Mouse (Mus musculus): ENCODE measurements around the gene Cul3. TPM values are rescaled to one million over a fixed set of nuclear protein-coding genes. Genes with fewer than 3 reads are reported as not detected.

The Cul3 gene
- polyA plus RNA-seq (2014; fragmentation: Nextera tagmentation; extraction: Ambion mirVana): 46.4 and 48.3 TPM in 2 replicates

DNA sequence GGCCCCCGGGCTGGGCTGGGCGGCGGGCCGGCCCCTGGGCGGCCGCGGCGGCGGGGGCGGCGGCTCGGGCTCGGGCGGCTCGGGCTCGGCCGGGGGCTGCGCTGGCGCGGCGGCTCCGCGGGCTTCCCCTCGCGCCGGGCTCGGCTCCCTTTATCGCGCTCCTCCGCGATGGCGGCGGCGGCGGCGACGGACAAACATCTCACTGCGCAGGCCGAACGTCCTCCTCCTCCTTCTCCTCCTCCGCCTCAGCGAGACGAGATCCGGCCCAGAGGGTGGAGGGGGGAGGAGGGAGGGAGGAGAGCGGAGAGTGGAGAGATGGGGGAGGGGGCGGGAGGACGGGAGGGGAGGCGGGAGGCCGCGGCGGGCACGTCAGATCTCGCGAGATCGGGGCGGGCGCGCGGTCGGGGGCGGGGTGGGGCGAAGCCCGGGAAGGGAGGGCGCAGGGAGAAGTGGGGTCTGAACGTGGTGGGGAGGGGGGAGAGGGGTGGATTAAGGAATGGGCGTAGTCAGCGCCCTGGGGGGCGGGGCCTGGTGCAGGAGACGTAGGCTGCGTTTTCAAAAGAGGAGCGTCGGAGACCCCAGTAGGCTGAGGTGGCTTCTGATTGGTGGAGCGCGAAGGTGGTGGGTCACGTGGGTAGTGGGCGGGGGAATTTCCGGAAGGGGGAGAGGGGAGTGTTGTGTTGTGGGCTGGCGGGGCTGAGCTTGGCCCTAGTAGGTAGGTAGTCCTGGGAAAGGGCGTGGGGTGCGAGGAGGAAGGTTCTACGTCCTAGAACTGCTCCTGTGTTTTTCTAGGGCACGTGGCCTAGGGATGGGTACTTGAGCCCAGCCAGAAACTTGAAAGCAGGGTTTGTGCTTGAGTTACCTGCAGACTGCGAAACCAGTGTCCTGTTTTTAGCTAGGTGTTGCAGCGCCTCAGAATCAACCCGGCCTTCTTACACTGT lies at the start of gene Cul3:
TSS of gene Cul3 (minus strand) at position 45 of the 941 bp plus-strand sequence.
- 2% methylated on average over 49 of the region's 85 CpGs for WGBS
- Histone ChIP-seq H3K9me3 (ENCODE audit: control insufficient read depth, low read length) (no peaks in the 10 kb centered on the region), H3K4me3 (ENCODE audit: control insufficient read depth in 1 of 2, insufficient read depth in 1 of 2, low read depth in 1 of 2, low read length in 2 of 2) (peak within 1 kb of the TSS; percentile 85 to 90), H3K4me1 (ENCODE audit: control insufficient read depth in 2 of 2, insufficient read depth in 2 of 2, low read length in 2 of 2) (peaks cover 0 to 19% of the 10 kb centered on the region in 2 experiments; a peak in 2 of 4 replicates), H3K27me3 (ENCODE audit: control insufficient read depth, insufficient read depth, low read length) (no peaks in the 10 kb centered on the region), H3K36me3 (ENCODE audit: control insufficient read depth, insufficient read depth, low read length) (0 out of 2 replicates have a peak, but pooled peaks cover under 1% of the 10 kb centered on the region), H3K27ac (replicated peaks in 1 of 2; ENCODE audit: control insufficient read depth in 1 of 2, insufficient read depth in 1 of 2, low read depth in 2 of 2, low read length in 2 of 2) (peak within 1 kb of the TSS; percentile 93 to 98), H3K9ac (ENCODE audit: low read length) (peak within 1 kb of the TSS; percentile 97), H3K4me2 (ENCODE audit: low read length) (peak within 1 kb of the TSS; percentile 86)
- peak; percentile 98 for ATAC-seq (ENCODE audit: insufficient number of reproducible peaks, insufficient read depth, low FRiP score, low read depth)

- Histone ChIP-seq H3K9me3 (ENCODE audit: control insufficient read depth, low read length) (no peaks in the 10 kb centered on the region), H3K27me3 (ENCODE audit: control insufficient read depth, insufficient read depth, low read length) (no peaks in the 10 kb centered on the region), H3K4me3 (ENCODE audit: control insufficient read depth in 1 of 2, insufficient read depth in 1 of 2, low read depth in 1 of 2, low read length in 2 of 2) (no peak overlapping the region), H3K36me3 (ENCODE audit: control insufficient read depth, insufficient read depth, low read length) (no peaks in the 10 kb centered on the region), H3K9ac (ENCODE audit: low read length) (no peak overlapping the region), H3K4me1 (ENCODE audit: control insufficient read depth in 2 of 2, insufficient read depth in 2 of 2, low read length in 2 of 2) (peaks cover 2 to 3% of the 10 kb centered on the region in 2 experiments; a peak in 2 of 4 replicates), H3K27ac (replicated peaks in 1 of 2; ENCODE audit: control insufficient read depth in 1 of 2, insufficient read depth in 1 of 2, low read depth in 2 of 2, low read length in 2 of 2) (no peak overlapping the region), H3K4me2 (ENCODE audit: low read length) (no peak overlapping the region)
- no peak for ATAC-seq (ENCODE audit: insufficient number of reproducible peaks, insufficient read depth, low FRiP score, low read depth)
- 67% methylated on average over 7 of the region's 7 CpGs for WGBS
Measured at GRCm38 (mm10) chr1:80389518-80389917, 49.2 kb upstream of the Cul3 start.

DNA sequence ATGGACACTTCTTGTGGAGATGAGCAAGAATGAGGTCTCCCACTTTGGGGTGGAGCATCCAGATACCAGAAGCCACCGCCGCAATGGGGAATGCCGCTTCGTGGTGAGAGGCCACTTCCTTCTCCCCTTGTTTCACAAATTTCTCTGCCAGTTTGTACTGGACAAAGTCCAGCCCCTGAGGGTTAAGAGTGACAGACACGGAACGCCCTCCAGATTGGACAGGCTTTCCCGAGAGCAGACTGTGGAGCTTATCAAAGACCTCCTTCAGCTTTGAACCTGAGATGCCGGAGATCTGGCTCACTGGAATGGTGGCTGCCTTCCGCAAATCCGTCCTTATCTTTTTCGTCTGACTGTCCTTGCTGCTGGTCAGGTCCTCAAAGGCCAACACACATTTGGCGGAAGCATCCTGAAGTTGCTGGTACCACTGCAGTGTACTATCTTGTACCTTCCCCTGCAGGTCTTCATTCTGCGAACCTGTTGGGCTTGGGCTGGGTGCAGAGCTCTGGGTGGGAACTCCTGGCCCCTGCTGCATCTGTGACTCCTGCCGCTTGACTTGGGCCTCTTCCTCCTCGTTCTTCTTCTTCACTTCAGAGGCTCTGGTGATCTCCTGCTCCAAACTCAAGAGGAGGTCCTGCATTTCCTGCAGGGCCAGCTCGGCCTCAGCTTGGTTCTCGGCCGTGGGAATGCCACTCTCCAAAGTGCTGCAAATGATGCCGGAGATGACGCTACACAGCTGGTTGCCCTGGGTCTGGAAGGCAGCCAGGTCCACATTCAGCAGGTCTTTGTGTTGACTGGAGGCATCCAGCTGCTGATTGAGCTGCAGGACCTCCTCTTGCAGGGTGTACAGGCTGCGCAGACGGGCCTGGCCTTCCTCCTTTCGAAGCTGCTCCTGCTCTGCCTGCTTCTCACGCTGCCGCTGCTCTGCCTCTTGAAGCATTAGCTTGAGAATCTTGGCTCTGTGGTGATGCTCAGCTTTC lies 43.6 kb upstream of the Cul3 start:
- Histone ChIP-seq H3K4me2 (ENCODE audit: low read length) (peak overlapping the region; percentile 47), H3K4me3 (ENCODE audit: control insufficient read depth in 1 of 2, insufficient read depth in 1 of 2, low read depth in 1 of 2, low read length in 2 of 2) (0 out of 4 replicates have a peak overlapping the region, but pooled peaks of 1 of the 2 experiments have one; percentile 6), H3K9ac (ENCODE audit: low read length) (no peak overlapping the region), H3K27me3 (ENCODE audit: control insufficient read depth, insufficient read depth, low read length) (no peaks in the 10 kb centered on the region), H3K27ac (replicated peaks in 1 of 2; ENCODE audit: control insufficient read depth in 1 of 2, insufficient read depth in 1 of 2, low read depth in 2 of 2, low read length in 2 of 2) (no peak overlapping the region), H3K9me3 (ENCODE audit: control insufficient read depth, low read length) (no peaks in the 10 kb centered on the region), H3K4me1 (ENCODE audit: control insufficient read depth in 2 of 2, insufficient read depth in 2 of 2, low read length in 2 of 2) (peaks cover 7 to 11% of the 10 kb centered on the region in 2 experiments; a peak in 3 of 4 replicates), H3K36me3 (ENCODE audit: control insufficient read depth, insufficient read depth, low read length) (no peaks in the 10 kb centered on the region)
- 35% methylated on average over 25 of the region's 25 CpGs for WGBS
- ATAC-seq (ENCODE audit: insufficient number of reproducible peaks, insufficient read depth, low FRiP score, low read depth): no peak; the same call in 1 of the 2 replicates

DNA sequence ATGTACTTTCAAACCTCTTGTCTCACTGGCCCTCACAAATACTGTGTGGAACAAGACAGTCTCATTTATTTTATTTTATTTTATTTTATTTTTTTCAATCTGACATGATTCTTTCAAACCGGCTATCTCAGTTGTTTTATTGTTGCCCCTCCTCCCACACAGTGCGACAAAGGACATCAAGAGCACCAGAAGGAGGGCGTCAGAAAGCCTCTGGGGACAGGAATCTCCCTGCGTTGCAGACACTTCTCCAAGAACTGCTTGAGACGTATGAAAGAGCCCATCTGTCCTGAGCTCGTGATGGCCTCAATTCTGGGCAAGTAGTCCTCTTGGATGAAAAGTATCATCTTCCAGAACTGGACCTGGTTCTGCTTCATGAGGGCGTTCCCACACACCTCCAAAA lies 42.6 kb upstream of the Cul3 start:
- Histone ChIP-seq H3K4me3 (ENCODE audit: control insufficient read depth in 1 of 2, insufficient read depth in 1 of 2, low read depth in 1 of 2, low read length in 2 of 2) (no peak overlapping the region), H3K27me3 (ENCODE audit: control insufficient read depth, insufficient read depth, low read length) (no peaks in the 10 kb centered on the region), H3K27ac (replicated peaks in 1 of 2; ENCODE audit: control insufficient read depth in 1 of 2, insufficient read depth in 1 of 2, low read depth in 2 of 2, low read length in 2 of 2) (no peak overlapping the region), H3K9me3 (ENCODE audit: control insufficient read depth, low read length) (no peaks in the 10 kb centered on the region), H3K36me3 (ENCODE audit: control insufficient read depth, insufficient read depth, low read length) (no peaks in the 10 kb centered on the region), H3K9ac (ENCODE audit: low read length) (no peak overlapping the region), H3K4me1 (ENCODE audit: control insufficient read depth in 2 of 2, insufficient read depth in 2 of 2, low read length in 2 of 2) (peaks cover 7 to 11% of the 10 kb centered on the region in 2 experiments; a peak in 3 of 4 replicates), H3K4me2 (ENCODE audit: low read length) (no peak overlapping the region)
- WGBS: 73% methylated on average over 7 of the region's 7 CpGs
- ATAC-seq (ENCODE audit: insufficient number of reproducible peaks, insufficient read depth, low FRiP score, low read depth): no peak

DNA sequence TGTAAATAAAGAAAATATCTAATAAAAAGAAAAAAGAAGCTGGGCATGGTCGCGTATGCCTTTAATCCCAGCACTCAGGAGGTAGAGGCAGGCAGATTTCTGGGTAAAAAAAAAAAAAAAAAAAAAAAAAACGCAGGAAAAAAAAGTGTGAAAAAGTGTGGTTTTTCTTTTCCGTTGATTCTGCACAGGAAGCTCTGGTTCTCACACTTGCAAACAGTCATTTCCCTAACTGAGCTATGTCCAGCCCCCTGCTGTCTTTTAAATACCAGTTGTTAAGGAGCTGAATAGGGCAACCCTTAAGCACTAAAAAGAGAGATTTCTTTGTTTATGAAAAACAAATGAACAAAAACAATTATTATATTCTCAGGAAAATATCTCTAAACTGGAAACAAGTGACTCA lies 41.0 kb upstream of the Cul3 start:
- no peaks in the 10 kb centered on the region for H3K36me3 ChIP-seq (ENCODE audit: control insufficient read depth, insufficient read depth, low read length)
- H3K9ac ChIP-seq (ENCODE audit: low read length): no peak overlapping the region
- no peak overlapping the region for H3K4me2 ChIP-seq (ENCODE audit: low read length)
- no peaks in the 10 kb centered on the region for H3K27me3 ChIP-seq (ENCODE audit: control insufficient read depth, insufficient read depth, low read length)
- peaks cover 7 to 11% of the 10 kb centered on the region in 2 experiments; a peak in 3 of 4 replicates for H3K4me1 ChIP-seq (ENCODE audit: control insufficient read depth in 2 of 2, insufficient read depth in 2 of 2, low read length in 2 of 2)
- no peak overlapping the region for H3K4me3 ChIP-seq (ENCODE audit: control insufficient read depth in 1 of 2, insufficient read depth in 1 of 2, low read depth in 1 of 2, low read length in 2 of 2)
- WGBS: 28% methylated on average over 4 of the region's 4 CpGs
- H3K27ac ChIP-seq (replicated peaks in 1 of 2; ENCODE audit: control insufficient read depth in 1 of 2, insufficient read depth in 1 of 2, low read depth in 2 of 2, low read length in 2 of 2): no peak overlapping the region
- no peaks in the 10 kb centered on the region for H3K9me3 ChIP-seq (ENCODE audit: control insufficient read depth, low read length)
- ATAC-seq (ENCODE audit: insufficient number of reproducible peaks, insufficient read depth, low FRiP score, low read depth): no peak

DNA sequence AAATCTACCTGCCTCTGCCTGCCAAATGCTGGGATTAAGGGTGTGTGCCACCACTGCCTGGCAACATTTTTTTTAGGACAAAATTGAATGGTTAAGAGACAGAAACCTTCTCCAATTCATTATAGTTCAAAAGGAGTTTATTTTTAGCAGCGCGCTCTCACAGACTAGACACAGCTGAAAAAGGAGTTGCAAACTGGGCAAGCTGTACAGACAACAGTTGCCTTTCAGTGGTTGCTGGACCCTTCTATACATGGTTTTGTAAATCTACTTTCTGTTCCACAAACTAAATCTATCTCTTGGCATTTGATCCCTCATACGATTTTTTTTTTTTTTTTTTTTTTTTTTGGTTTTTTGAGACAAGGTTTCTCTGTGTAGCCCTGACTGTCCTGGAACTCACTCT lies 31.7 kb upstream of the Cul3 start:
- Histone ChIP-seq H3K9me3 (ENCODE audit: control insufficient read depth, low read length) (no peaks in the 10 kb centered on the region), H3K4me1 (ENCODE audit: control insufficient read depth in 2 of 2, insufficient read depth in 2 of 2, low read length in 2 of 2) (no peaks in the 10 kb centered on the region), H3K27me3 (ENCODE audit: control insufficient read depth, insufficient read depth, low read length) (no peaks in the 10 kb centered on the region), H3K9ac (ENCODE audit: low read length) (no peak overlapping the region), H3K27ac (replicated peaks in 1 of 2; ENCODE audit: control insufficient read depth in 1 of 2, insufficient read depth in 1 of 2, low read depth in 2 of 2, low read length in 2 of 2) (no peak overlapping the region), H3K4me3 (ENCODE audit: control insufficient read depth in 1 of 2, insufficient read depth in 1 of 2, low read depth in 1 of 2, low read length in 2 of 2) (no peak overlapping the region), H3K4me2 (ENCODE audit: low read length) (no peak overlapping the region), H3K36me3 (ENCODE audit: control insufficient read depth, insufficient read depth, low read length) (no peaks in the 10 kb centered on the region)
- ATAC-seq (ENCODE audit: insufficient number of reproducible peaks, insufficient read depth, low FRiP score, low read depth): no peak
- 73% methylated on average over 3 of the region's 3 CpGs for WGBS

- Histone ChIP-seq H3K27ac (replicated peaks in 1 of 2; ENCODE audit: control insufficient read depth in 1 of 2, insufficient read depth in 1 of 2, low read depth in 2 of 2, low read length in 2 of 2) (no peak overlapping the region), H3K4me1 (ENCODE audit: control insufficient read depth in 2 of 2, insufficient read depth in 2 of 2, low read length in 2 of 2) (no peaks in the 10 kb centered on the region), H3K9me3 (ENCODE audit: control insufficient read depth, low read length) (no peaks in the 10 kb centered on the region), H3K36me3 (ENCODE audit: control insufficient read depth, insufficient read depth, low read length) (no peaks in the 10 kb centered on the region), H3K9ac (ENCODE audit: low read length) (no peak overlapping the region), H3K27me3 (ENCODE audit: control insufficient read depth, insufficient read depth, low read length) (no peaks in the 10 kb centered on the region), H3K4me2 (ENCODE audit: low read length) (no peak overlapping the region), H3K4me3 (ENCODE audit: control insufficient read depth in 1 of 2, insufficient read depth in 1 of 2, low read depth in 1 of 2, low read length in 2 of 2) (no peak overlapping the region)
- no peak for ATAC-seq (ENCODE audit: insufficient number of reproducible peaks, insufficient read depth, low FRiP score, low read depth)
- WGBS: 84% methylated on average over 3 of the region's 3 CpGs
Measured at GRCm38 (mm10) chr1:80371189-80371889, 31.1 kb upstream of the Cul3 start.
